Mouse (Mus musculus): ENCODE measurements around the gene Rhov. TPM values are rescaled to one million over a fixed set of nuclear protein-coding genes. Genes with fewer than 3 reads are reported as not detected.

Rhov gene
- polyA plus RNA-seq, 1 experiment from 2014 or later = 0.58 TPM

Other genes with a start within 250 kb of the Rhov start
- 20.5 and 21.0 TPM in 2 replicates for gene Ccdc32, start 241.9 kb downstream of the Rhov start, polyA plus RNA-seq (2016; fragmentation: Nextera tagmentation; extraction: Ambion mirVana)
- gene Rpusd2, start 236.5 kb downstream of the Rhov start, polyA plus RNA-seq (2016; fragmentation: Nextera tagmentation; extraction: Ambion mirVana) = 9.2 and 9.4 TPM in 2 replicates
- 68.5 and 74.0 TPM in 2 replicates for gene Knl1, start 224.2 kb downstream of the Rhov start, polyA plus RNA-seq (2016; fragmentation: Nextera tagmentation; extraction: Ambion mirVana)
- 110 and 113 TPM in 2 replicates for gene Rad51, start 158.5 kb downstream of the Rhov start, polyA plus RNA-seq (2016; fragmentation: Nextera tagmentation; extraction: Ambion mirVana)
- gene Rmdn3, start 114.2 kb downstream of the Rhov start, polyA plus RNA-seq (2016; fragmentation: Nextera tagmentation; extraction: Ambion mirVana) = 50.9 and 54.0 TPM in 2 replicates
- 5.6 and 6.2 TPM in 2 replicates for gene Gchfr, start 103.5 kb downstream of the Rhov start, polyA plus RNA-seq (2016; fragmentation: Nextera tagmentation; extraction: Ambion mirVana)
- 0.90 and 0.93 TPM in 2 replicates for gene Gm14137, start 96.8 kb downstream of the Rhov start, polyA plus RNA-seq (2016; fragmentation: Nextera tagmentation; extraction: Ambion mirVana)
- 53.9 and 56.9 TPM in 2 replicates for gene Zfyve19, start 62.7 kb downstream of the Rhov start, polyA plus RNA-seq (2016; fragmentation: Nextera tagmentation; extraction: Ambion mirVana)
- gene Dnajc17, start 62.5 kb downstream of the Rhov start, polyA plus RNA-seq (2016; fragmentation: Nextera tagmentation; extraction: Ambion mirVana) = 21.6 and 28.2 TPM in 2 replicates
- 0.19 TPM in 1 of 2 replicates, not detected in the other for gene Ppp1r14d, start 41.4 kb downstream of the Rhov start, polyA plus RNA-seq (2016; fragmentation: Nextera tagmentation; extraction: Ambion mirVana)
- gene Spint1, start 33.9 kb downstream of the Rhov start, polyA plus RNA-seq (2016; fragmentation: Nextera tagmentation; extraction: Ambion mirVana) = 3.5 and 4.4 TPM in 2 replicates
- 23.0 and 23.6 TPM in 2 replicates for gene Vps18, start 17.5 kb upstream of the Rhov start, polyA plus RNA-seq (2016; fragmentation: Nextera tagmentation; extraction: Ambion mirVana)
- 3.3 and 4.0 TPM in 2 replicates for gene Dll4, start 54.5 kb upstream of the Rhov start, polyA plus RNA-seq (2016; fragmentation: Nextera tagmentation; extraction: Ambion mirVana)
- 1.3 and 1.4 TPM in 2 replicates for gene Chac1, start 80.0 kb upstream of the Rhov start, polyA plus RNA-seq (2016; fragmentation: Nextera tagmentation; extraction: Ambion mirVana)
- 4.1 and 4.6 TPM in 2 replicates for gene Ino80, start 206.4 kb upstream of the Rhov start, polyA plus RNA-seq (2016; fragmentation: Nextera tagmentation; extraction: Ambion mirVana)

Measured in forebrain, embryonic 10.5 days (tissue).